Mouse (Mus musculus): ENCODE results near the gene Cldn18.

DNA sequence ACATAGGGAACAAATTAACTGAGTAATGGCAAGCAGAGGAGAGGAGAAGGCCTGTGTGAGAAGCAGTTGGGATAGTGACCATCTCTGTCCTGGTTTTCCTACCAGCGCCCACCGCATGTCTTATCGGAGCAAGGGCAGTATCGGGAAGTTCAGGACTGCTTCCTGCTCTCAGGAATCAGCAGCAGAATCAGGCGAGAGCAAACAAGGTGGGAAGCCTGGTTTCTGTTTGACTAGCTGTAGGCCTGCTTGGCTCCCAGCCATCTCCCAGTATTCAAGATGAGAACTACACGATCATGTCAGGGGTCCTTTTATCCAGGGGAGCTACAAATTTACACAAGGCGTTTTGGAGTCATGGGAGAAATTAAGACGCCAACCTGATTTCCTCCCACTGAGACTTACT lies 8.2 kb upstream of the Cldn18 start:
- no peak for TF ChIP-seq EP300 (IDR thresholded peaks at IDR 0.05; ENCODE audit: low read depth)
- TF ChIP-seq CTCF (IDR thresholded peaks at IDR 0.05; ENCODE audit: low read depth) = no peak
